Mouse (Mus musculus) bone marrow macrophage, adult 2 months (primary cell): Measurements from ENCODE around the gene Btbd2. TPM values are rescaled to one million over a fixed set of nuclear protein-coding genes. Genes with fewer than 3 reads are reported as not detected.

ENCODE experiments used
- H3K27ac ChIP-seq: 2 replicates; pipeline ENCODE4 v1.5.1; 2012; ENCODE audit warnings: low read depth, low read length; ENCODE audit not compliant: insufficient read depth
- H3K4me1 ChIP-seq: 2 replicates; pipeline ENCODE4 v1.6.1; 2012; ENCODE audit warnings: low read length; ENCODE audit not compliant: control insufficient read depth, insufficient read depth
- H3K4me3 ChIP-seq: 2 replicates; pipeline ENCODE4 v1.5.1; 2012; ENCODE audit warnings: mild to moderate bottlenecking, low read length, moderate library complexity; ENCODE audit not compliant: insufficient read depth
- CTCF ChIP-seq: IDR thresholded peaks from 2 replicates; pipeline ENCODE4 v1.5.1; 2012; ENCODE audit warnings: low read depth, mild to moderate bottlenecking, low read length, moderate library complexity
- POLR2A ChIP-seq: IDR thresholded peaks from 2 replicates; pipeline ENCODE4 v1.6.1; 2012; ENCODE audit warnings: mild to moderate bottlenecking, low read depth, low read length, borderline replicate concordance
- polyA plus RNA-seq: library from polyadenylated mRNA; stranded (reverse); fragments of >200 nt; gene quantifications from 2 replicates; pipeline ENCODE4 v1.2.4, GENCODE M21; 2012; ENCODE audit not compliant: missing spikeins, insufficient read depth, insufficient read length

The Btbd2 gene
- 20.9 and 22.7 TPM in 2 replicates for polyA plus RNA-seq

- no peak for TF ChIP-seq POLR2A
- TF ChIP-seq CTCF = no peak
- H3K4me3 ChIP-seq = peak within 1 kb of the TSS; percentile 76
- H3K4me1 ChIP-seq = peaks cover 28% of the 10 kb centered on the region
- H3K27ac ChIP-seq = peak within 1 kb of the TSS; percentile 62
Measured at GRCm38 (mm10) chr10:80656863-80657623, at the start of gene Btbd2. Gene Btbd2 (minus strand): TSS chr10:80657071.

GRCm38 (mm10) chr10:80705479-80705878 is 48.6 kb upstream of the Btbd2 start:
- no peak overlapping the region for H3K27ac ChIP-seq
- H3K4me1 ChIP-seq = peaks cover 8% of the 10 kb centered on the region
- TF ChIP-seq POLR2A (no peak), CTCF (no peak)
- no peak overlapping the region for H3K4me3 ChIP-seq

- TF ChIP-seq POLR2A = no peak
- no peak for TF ChIP-seq CTCF
- H3K27ac ChIP-seq = no peak overlapping the region
- no peak overlapping the region for H3K4me3 ChIP-seq
- H3K4me1 ChIP-seq = peaks cover 10% of the 10 kb centered on the region
Measured at GRCm38 (mm10) chr10:80705033-80705432, 48.2 kb upstream of the Btbd2 start.

- Histone ChIP-seq H3K4me3 (no peak overlapping the region), H3K27ac (no peak overlapping the region), H3K4me1 (peaks cover 13% of the 10 kb centered on the region)
- TF ChIP-seq CTCF (no peak), POLR2A (no peak)
Measured at GRCm38 (mm10) chr10:80704418-80704817, 47.5 kb upstream of the Btbd2 start.

- Histone ChIP-seq H3K4me1 (peaks cover 15% of the 10 kb centered on the region), H3K4me3 (peak overlapping the region; percentile 71; the same call in 1 of the 2 replicates), H3K27ac (no peak overlapping the region)
- no peak for TF ChIP-seq CTCF
- no peak for TF ChIP-seq POLR2A
Measured at GRCm38 (mm10) chr10:80703643-80704042, 46.8 kb upstream of the Btbd2 start.

GRCm38 (mm10) chr10:80702536-80703390 is 45.9 kb upstream of the Btbd2 start:
- Histone ChIP-seq H3K4me3 (peak overlapping the region; percentile 71), H3K27ac (peak overlapping the region; percentile 55), H3K4me1 (peaks cover 23% of the 10 kb centered on the region)
- TF ChIP-seq POLR2A (no peak), CTCF (no peak)

GRCm38 (mm10) chr10:80701721-80702535 is 45.1 kb upstream of the Btbd2 start, which contains the start of the genes Mob3a and Izumo4:
Gene Mob3a (minus strand): TSS chr10:80701977.
Gene Izumo4 (plus strand): TSS chr10:80702184.
- no peak for TF ChIP-seq CTCF
- 0 out of 2 replicates have a peak, but pooled peaks have one; percentile 5 for TF ChIP-seq POLR2A
- Histone ChIP-seq H3K27ac (peak within 1 kb of the TSS; percentile 55), H3K4me1 (peaks cover 29% of the 10 kb centered on the region), H3K4me3 (peak within 1 kb of the TSS; percentile 71)

GRCm38 (mm10) chr10:80700732-80701131 is 43.9 kb upstream of the Btbd2 start:
- Histone ChIP-seq H3K4me1 (peaks cover 40% of the 10 kb centered on the region), H3K27ac (peak overlapping the region; percentile 53), H3K4me3 (peak overlapping the region; percentile 66)
- TF ChIP-seq CTCF = no peak
- no peak for TF ChIP-seq POLR2A

GRCm38 (mm10) chr10:80700038-80700504 is 43.2 kb upstream of the Btbd2 start:
- Histone ChIP-seq H3K4me3 (peak overlapping the region; percentile 66; the same call in 1 of the 2 replicates), H3K4me1 (peaks cover 43% of the 10 kb centered on the region), H3K27ac (no peak overlapping the region)
- TF ChIP-seq CTCF (no peak), POLR2A (no peak)
